Mouse (Mus musculus): ENCODE measurements around the gene Efcab12.

Gene Efcab12

DNA sequence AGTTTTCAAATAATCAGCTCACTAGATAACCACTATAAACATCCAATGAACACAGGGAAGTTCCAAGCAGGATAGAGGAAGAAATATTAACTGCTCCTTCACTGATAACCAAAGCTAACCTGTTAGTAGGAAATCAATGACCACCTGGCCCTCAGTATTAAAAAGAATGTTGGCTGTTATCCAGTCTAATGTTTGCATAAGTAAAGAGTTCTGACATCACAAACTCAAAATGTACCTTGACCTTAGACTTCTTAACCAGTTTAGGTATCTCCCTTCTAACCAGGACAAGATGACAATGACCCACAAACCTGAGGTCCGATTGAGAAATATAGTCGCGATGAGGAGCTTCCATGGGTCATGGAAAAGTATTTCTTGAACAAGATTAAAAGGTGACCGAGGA, 6.8 kb upstream of the Efcab12 start:
- DNase-seq (ENCODE audit: low spot score): no peak

DNA sequence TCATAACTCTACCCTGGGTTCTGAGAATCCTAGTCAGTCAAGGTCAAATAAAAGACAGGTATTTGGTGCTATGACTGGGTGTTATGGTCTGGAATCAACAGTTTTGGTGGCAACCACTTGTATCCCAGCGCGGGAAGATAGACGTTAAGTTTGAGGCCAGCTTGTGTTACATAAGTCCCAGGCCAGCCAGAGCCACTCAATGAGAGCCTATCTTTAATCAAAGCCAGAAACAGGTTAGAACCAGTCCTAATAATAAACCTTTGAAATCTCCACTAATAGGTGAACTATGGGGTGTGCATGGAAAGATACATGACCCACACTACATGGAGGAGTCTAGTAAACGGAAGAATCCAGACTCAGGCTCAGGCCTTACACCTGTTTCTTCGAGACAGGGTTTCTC, 533 bp upstream of the Efcab12 start:
- no peak for DNase-seq (ENCODE audit: low spot score)

DNA sequence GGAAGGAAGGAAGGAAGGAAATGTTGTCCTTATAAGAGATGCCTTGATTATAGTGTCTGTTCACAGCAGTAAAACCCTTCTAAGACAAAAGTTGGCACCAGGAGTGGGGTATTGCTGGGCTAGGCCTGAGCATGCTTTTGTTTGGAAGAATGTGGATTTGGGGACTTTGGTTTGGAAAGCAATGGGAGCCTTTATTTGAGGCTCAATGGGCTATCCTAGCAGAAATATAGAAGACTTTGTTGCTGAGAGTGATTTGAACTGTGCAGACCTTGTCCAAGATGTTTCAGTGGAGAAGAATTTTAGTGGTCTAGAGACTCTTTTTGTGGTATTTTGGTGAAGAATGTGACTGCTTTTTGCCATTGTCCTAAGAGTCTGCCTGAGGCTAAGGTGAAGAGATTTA, 4.4 kb downstream of the Efcab12 start:
- no peak for DNase-seq (ENCODE audit: low spot score)

DNA sequence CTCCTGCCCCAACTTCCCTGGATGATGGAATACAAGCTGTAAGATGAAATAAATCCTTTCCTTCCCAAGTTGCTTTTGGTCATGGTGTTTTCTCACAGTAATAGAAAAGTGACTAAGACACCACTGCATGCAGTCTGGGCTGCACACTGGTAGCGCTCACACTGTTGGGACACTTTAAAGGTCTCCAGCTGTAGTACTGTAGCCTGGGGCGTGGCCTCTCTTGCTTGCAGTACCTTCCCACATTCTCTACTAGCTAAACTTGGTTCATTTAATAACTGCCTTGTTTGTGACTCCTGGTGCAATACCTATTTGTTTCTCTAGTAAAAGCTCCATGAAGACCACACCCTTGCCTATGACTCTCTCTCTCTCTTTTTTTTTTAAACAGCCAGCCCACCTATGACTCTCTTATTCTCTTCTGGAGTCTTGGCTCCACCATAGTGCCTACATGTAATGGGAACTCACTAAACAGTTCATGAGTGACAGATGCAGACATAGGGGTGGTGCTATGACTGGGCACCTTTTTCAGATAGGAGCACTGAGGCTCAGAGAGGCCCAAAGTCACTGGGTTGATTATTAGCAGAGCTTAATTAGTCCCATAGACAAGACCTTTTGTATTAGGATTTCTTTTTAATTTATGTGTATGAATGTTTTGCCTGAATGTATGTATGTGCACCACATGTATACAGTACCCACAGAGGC, 5.9 kb downstream of the Efcab12 start:
- no peak for DNase-seq (ENCODE audit: low spot score)

DNA sequence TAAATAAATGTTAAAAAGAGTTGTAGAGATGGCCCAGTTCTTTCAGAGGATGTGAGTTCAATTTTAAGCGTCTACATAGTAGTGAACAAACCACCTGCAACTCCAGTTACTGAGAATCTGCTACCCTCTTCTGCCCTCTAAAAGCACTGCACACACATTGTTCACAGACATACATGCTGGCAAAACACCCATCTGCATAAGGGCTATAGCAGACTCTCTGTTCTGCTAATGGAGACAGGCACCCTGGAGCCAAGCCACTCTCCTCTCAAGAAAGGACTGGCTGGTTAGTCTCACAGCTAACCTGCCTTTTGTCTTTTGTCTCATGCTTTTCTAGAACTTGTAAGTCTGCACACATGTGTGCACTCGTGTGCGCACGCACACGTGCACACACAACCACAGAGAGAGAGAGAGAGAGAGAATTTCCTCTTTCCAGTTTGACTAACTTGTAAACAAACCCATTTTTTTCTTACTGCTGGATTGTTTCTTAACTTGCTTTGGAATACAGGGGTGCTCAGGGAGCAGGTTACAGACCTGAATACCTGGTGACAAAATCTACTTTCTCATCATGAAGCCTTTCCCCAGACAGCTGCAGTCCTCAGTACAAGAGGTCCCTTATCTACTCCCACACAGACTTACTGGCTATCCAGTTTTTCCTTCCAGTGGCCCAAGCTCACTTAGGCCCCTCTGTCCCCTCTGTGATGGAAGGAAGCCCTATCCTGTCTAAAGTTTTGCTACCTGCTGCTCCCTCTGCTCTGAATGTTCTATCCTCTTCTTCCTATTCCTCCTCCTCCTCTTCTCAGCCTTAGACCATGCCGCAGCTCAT, 7.2 kb downstream of the Efcab12 start:
- no peak for DNase-seq (ENCODE audit: low spot score)

DNA sequence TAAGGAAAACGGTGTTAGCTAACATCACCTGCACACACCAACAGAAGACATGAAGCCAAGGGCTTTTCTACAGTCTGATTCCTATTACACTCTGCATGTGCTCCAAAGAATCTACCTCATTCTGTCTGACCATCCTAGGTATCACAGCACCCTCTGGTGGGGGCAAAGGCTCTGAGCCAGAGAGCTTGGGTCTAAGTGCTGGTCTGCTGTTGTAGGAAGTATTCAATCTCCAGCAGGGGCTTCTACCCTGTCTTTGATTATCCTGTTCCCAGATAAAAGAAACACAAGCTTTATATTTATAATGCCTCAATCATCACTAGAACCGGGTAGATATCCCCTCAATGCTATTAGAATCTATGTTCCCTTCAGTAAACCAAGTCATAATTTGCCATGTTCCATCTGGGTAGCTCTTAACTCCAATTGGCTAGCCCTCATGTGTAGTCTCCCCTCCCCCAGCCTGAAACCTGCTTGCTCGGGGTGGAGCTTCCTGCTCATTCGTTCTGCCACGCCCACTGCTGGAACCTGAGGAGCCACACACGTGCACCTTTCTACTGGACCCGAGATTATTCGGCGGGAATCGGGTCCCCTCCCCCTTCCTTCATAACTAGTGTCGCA, 14.3 kb downstream of the Efcab12 start:
- peak; percentile 35 for DNase-seq (ENCODE audit: low spot score)

DNA sequence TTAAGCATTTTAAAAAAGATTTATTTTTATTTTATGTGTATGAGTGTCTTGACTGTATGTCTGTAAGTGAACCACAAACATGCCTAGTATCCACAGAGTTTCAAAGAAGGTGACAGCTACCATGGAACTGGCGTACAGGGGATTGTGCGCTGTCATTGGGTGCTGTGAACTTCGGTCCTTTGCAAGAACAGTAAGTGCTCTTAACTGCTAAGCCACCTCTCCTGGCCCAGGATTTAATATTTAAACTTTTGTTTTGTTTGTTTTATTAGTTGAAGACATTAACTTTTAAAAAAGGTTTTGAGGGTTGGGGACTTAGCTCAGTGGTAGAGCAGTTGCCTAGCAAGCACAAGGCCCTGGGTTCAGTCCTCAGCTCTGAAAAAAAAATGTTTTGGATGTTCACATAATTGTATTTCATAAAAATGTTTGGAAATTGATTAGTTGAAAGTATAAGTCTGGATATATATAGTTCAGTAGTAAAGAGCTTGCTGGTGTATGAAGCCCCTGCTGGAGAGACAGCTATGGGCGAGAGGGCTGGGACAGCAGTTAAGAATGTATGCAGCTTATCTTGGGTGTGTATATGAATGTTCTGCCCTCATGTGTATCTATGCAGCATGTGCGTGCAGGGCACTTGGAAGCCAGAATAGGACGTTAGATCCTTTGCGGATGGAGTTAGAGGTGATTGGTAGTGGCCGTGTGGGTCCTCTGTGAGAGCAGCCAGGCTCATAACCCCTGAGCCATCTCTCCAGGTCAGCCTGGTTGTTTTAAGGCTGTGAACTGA, 16.8 kb downstream of the Efcab12 start:
- no peak for DNase-seq (ENCODE audit: low spot score)

DNA sequence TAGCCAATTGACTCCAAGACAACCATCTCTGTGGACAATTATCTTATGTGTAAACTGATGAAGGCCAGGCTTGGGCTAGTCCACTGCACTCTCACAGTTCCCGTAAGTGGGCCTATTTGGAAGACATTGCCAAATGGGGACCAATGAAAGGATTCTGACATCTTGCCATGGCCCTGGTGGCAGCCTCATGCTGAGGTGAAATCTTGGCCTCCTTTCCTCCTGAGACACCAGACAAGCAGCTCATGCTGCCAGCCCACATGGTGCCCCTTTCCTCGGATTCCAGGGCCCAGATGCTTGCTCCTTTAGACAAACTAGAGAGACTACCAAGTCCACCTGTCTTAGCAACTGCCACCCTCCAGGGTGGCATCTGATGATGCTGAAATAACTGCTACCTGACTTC, 20.1 kb downstream of the Efcab12 start:
- no peak for DNase-seq (ENCODE audit: low spot score)

DNA sequence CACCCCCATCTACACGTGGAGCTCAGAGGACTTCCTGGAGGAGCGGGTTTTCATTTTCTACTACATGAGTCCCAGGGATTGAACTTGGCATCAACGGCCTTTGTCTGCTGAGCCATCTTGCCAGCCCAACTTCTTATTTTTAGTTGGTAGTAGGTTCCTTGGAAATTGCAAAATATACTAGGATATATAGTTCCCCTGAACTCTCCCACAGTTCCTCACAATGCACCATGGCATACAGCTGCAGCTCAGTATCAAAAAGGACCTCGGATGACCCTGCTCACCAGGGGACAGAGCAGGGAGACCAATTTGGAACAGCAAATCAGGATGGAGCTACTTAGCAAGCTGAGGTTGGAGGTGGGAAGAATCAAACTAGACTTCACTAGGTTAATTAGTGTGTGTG, 23.2 kb downstream of the Efcab12 start:
- DNase-seq (ENCODE audit: low spot score): no peak

DNA sequence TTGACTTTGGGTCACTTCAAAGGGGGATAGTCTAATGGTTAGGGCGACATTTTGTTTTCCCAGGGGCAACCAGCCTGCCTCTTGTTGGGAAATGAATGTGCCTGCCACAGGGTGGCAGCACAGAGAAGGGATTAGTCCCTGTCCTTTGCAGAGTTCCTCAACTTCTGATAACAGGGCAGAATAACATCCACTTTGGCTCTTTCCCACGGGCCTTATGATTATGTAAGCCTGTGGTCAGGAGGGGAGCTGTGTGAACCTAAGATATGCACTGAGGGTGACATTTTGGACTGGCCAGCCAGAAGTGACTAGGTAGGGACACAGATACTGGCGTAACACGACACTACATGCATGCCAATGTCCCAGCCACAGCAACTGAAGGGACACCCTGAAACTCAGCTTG, 24.1 kb downstream of the Efcab12 start:
- DNase-seq (ENCODE audit: low spot score): peak; percentile 62

DNA sequence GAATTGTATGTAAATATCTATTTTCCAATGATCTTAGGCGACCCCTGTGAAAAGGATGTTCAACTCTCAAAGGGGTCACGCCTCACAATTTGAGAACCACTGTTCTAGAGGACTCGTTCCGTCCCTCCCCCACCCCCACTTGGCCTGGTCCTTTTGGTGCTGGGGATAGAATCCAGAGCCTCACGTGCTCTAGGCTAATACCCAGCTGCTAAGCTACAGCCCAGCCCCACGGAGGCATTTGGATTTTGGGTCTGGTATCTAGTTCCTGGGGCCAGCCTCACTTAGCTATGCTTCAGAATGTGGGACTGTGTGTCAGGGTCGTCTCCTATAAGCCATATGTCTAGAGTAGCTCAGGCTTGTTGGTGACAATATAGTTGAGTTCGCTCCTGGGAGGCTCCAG, 26.6 kb downstream of the Efcab12 start:
- DNase-seq (ENCODE audit: low spot score): no peak

DNA sequence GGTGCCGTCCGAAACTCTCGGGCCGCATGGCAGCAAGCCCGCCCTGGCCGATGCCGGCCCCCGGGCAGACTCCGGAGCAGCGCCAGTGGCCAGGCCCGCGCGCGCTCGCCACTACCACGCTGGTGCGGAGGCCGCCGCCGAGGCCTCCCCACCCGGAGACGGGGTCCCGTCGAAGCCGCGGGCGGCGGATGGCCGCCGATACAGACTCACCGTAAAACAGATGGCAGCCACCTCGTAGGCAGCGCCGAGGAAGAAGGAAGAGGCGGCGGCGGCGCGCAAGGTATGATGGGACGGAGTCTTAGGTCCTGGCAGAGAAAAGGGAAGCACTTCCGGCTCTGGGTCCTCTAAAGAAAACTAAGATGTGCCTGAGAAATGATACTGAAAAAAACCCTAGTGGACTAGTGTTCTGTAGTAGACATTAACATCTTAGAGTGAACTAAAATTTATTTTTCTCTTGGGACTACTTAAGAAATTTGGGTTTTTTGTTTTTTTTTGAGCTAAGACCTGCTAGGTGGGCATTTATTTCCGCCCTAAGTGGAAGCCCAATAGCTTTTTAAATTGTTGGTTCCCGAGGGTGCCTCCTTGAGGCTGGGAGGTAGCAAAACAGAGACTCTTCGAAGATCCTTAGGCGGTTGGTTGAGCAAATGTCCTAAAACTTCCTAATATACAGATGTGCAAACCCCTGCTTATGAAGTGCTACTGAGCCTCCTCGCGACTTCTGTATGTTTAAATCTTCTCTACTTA, 29.6 kb downstream of the Efcab12 start, which contains the start of gene Rpl32:
TSS of gene Rpl32 (minus strand) at position 260 of the 744 bp plus-strand sequence.
- peak; percentile 89 for DNase-seq (ENCODE audit: low spot score)

DNA sequence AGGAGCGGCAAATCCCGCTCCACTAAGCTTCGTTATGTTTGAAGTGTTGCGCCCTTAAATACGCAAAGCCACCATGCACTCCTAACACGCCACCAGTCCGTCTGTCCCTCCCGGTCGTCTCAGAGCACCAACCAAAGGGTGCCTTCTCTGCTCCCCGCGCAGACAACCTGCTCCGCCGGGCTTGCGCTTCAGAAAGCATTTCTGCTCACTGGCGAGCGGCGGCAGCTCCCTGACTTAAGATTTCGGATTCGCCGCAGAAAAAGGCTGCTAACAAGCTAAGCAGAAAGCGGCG, 30.1 kb downstream of the Efcab12 start:
- no peak for DNase-seq (ENCODE audit: low spot score)

DNA sequence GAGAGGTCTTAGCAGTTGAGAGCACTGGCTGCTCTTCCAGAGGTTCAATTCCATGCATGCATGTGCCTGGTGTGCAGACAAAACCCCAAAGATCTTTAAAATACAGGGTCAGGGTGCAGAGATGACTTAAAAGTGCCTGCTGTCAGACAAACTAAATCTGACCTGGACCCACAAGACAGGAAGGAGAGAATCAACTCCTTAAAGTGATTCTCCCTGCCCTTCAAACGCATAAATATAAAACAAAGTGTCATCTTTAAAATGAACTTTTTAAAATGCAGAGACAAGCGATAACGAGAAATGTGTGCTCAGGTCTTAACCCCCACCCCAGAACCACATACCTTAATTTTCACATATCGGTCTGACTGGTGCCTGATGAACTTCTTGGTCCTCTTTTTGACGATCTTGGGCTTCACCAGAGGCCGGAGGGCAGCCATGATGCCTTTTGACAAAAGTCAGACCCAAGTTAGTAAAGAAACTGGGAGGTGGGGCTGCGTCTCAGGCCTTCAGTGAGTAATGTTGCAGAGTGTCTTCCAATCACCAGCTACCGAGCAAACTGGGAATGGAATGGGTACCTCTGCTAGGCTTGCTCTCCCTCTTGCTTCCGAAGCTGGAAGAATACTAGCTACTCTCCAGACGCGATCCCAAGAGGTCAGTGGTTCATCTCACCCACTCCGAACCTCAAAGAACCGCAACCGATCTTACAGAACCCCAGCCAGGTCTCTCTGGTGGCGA, 30.6 kb downstream of the Efcab12 start:
- DNase-seq (ENCODE audit: low spot score): no peak

DNA sequence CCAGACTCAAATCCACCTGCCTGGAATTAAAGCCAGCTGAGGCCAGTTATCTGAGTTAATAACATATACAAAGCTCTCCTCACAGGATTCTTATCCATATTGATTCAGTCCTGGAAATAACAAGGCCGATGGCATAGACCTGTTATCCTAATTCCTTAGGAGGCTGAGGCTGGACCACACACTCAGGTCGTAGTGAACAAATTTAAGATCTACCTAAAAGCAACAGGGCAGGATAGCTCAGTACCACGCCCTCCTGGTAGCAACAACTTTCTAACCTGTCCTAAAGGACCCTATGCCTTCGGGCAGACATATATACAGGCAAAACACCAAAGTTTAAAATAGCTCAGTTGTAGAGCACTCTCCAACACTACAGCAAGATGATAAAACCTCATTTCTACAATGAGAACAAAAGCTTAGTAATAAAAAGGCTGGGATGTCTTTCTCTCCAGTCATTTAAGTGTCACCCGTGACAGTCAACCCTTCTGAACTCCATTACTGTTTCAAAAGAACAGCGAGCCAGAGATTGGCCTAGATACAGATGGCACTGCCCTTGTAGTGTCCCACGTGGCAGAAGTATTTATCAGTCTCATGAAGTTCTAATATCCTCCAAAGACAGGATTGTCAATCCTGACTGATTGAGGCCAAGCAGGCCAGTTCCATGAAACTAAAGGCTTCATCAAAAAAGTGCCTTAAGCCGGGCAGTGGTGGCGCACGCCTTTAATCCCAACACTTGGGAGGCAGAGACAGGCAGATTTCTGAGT, 33.6 kb downstream of the Efcab12 start:
- DNase-seq (ENCODE audit: low spot score): no peak

DNA sequence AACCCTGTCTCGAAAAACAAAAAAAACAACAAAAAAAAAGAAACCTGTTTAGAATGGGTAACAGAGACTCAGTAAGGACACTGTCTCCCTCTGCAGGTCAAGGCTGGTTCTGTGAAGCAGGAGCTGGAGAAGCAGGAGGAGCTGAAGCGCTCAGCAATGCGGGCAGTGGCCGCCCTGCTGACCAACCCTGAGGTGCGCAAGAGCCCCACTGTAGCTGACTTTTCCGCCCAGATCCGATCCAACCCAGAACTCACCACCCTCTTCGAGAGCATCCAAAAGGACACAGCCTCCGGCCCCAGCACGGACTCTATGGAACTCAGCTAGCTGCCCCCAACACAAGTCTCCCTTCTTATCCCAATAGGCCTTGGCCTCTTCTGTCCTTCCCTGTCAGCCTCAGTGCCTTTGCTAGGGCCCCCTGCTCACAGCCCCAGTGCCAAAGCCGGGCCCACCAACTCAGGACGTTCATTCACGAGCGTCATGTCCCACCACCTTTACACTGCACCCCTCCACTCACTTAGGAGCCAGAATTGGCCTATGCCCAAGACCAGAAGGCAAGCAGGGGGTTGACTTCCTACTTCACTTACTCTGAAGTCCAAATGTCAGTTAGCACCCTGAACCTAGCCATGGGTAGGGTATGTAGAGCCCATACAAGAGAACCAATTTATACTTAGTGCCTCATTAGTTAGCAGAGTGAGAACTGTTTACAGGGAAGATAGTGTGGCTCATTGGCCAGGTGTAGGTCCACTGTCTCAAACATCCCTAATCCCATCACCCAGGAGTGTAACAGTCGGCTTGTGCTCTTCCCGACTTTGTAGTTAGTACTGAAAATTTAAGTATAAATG, 34.5 kb downstream of the Efcab12 start:
- peak; percentile 68 for DNase-seq (ENCODE audit: low spot score)

DNA sequence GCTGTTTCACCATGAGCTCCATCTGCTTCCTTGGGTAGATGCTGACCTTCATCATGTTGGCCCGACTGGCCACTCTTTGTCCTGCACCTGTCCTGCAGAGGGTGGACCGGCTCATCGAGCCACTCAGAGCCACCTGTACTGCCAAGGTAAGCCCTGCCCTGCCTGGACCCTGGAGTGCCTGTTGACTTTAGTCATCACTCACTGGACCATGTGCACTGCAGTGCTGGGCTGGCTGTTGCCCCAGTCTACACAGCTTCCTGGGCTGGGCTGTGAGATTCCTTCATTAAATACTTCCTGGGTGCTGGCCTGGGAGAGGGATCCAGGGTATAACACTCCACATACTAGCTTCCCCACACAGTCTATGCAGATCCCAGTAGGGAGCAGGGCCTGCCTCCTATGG, 36.4 kb downstream of the Efcab12 start:
- DNase-seq (ENCODE audit: low spot score): peak; percentile 26

DNA sequence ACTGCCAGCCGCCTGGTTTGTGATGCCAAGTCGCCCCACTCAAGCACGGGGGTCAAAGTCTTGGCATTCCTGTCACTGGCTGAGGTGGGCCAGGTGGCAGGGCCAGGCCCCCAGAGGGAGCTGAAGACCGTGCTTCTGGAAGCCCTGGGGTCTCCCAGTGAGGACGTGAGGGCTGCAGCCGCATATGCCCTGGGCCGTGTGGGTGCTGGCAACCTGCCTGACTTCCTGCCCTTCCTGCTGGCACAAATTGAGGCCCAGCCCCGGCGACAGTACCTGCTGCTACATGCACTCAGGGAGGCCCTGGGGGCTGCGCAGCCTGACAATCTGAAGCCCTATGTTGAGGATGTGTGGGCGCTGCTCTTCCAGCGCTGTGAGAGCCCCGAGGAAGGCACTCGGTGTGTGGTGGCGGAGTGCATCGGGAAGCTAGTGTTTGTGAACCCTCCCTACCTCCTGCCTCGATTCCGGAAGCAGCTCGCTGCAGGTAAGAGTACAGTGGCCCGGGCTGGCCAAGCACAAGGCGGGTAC, 45.5 kb downstream of the Efcab12 start:
- no peak for DNase-seq (ENCODE audit: low spot score)

All from lung, postnatal 25 days (tissue).